Mouse (Mus musculus): ENCODE results near the gene Col5a2. TPM values are rescaled to one million over a fixed set of nuclear protein-coding genes. Genes with fewer than 3 reads are reported as not detected.

The Col5a2 gene
- polyA plus RNA-seq, 1 experiment from 2014 or later = 14.6 TPM

Other genes with a start within 250 kb of the Col5a2 start
- gene Col3a1, start 191.7 kb downstream of the Col5a2 start, polyA plus RNA-seq (2016; fragmentation: Nextera tagmentation; extraction: Ambion mirVana) = 192 TPM in 2 replicates

Data from liver, embryonic 12.5 days (tissue).